Mouse (Mus musculus) ovary, postnatal 10 days (tissue): ENCODE measurements at regions not wholly inside any gene's neighbourhood (a gene's known extent, or its start where the extent isn't known, plus 50 kb on each side); places are given as distances from the start of the nearest gene placed in this dataset.

Experiments used
- DNase-seq: peaks from one replicate; pipeline ENCODE4 v3.0.0; 2022; ENCODE audit warnings: low spot score

DNA sequence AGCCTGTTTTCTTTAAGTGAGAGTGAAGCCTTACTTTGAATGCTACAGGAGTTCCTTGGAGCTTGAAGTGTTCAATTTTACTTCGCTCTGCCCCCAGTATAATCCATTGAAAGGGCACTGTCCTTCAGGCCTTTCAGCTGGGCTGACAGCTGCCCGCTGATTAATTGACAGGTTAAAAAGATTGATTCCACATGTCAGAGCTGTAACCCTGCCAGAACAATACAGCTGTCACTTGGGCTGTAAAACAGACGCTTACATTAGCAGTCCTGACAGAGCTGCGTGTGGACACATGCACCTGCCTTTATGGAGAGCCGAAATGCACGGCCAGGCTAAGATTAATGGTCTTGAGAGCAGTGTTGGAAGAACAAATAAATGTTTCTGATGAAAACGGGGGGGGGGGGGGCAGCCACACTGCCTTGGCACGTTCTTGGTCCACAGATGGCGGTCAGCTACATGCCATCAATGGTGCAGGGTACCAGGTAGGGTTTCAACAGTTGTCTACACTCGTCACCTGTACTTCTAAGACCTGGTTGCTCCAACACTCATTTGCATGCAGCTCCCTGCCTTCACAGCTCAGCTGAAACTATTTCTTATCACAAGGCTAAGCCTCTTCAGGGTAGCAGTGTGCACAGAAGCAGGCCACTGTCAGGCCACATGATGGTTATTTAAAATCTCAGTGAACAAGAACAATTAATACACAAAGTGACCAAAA is 407.3 kb downstream of the Gm45692 start:
- no peak for DNase-seq

DNA sequence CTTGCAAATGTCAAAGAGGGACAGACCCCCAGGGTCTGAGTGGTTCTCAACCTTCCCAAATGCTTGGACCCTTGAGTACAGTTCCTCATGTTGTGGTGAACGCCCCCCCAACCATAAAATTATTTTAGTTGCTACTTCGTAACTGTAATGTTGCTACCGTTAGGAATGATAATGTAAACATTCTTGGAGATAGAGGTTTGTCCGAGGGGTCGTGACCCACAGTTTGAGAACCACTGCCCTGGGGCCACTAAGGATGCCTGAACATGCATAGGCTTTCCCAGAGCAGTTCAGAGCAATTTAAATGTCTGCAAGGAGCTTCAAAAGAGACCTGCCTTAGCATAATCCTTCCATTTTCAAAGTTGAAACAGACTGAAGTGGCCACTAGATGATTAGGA is 407.8 kb downstream of the Gm45692 start:
- DNase-seq: no peak

DNA sequence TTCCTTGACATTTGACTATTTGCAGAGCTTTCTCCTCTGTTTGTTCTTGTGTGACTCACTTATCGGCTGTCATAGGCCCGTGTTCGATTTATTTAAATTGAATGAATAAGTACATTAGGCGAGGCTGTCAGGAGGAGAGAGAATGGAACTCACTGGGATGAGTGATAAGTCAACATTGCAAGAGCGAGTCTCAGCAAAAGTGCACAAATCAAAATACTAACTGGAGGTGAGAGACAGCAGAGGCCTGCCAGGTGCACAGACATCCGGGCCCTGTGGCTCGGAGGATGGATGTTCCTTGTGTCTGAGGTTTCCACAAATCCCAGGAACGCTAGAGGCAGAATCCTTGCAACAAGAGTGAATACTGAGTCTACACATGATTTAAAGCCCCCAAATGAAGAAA is 410.6 kb downstream of the Gm45692 start:
- DNase-seq: no peak

DNA sequence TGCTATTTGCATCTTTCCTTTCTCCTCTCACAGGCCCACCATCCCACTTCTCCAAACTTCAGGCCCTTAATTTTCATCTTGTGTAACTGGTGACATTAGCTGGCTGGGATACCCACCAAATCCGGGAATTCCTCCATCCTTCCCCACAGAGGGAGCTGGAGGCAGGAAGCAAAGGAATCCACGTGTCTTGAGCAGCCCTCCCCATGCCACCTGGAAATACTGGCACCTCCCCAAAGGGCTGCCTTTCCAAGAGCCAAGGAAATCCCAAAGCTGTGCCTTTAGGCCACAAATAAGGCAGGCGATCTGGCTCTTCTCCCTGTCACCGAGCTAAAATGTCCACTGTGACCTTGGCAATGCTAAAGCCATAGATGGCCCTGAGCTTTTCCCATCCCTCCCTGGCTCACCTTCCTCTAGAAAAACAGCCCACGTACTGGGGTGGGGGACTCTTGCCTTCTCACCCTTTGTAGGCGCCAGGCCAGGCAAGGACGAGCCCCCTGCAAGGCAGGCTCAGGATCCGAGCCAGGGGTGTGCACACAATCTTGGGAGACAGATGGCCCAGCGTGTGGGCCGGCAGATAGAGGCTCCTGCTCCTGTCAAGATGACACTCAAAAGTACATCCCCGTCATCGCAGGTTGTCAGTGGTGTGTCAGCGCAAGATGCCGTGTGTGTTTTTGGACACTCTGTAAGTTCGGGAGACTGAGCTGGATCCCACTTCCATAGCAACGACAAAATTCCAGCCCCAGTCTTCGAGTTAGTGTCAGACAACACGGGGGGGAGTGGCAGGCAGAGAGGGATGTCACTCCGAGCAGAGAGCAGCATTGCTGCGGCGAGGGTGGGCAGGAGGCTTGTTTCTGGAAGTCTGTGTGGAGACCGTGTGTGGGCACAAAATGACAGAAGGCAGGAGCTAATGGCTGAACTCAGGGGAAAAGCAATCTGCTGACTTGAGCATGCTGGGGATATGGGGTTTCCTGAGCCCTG is 414.4 kb downstream of the Gm45692 start:
- no peak for DNase-seq

DNA sequence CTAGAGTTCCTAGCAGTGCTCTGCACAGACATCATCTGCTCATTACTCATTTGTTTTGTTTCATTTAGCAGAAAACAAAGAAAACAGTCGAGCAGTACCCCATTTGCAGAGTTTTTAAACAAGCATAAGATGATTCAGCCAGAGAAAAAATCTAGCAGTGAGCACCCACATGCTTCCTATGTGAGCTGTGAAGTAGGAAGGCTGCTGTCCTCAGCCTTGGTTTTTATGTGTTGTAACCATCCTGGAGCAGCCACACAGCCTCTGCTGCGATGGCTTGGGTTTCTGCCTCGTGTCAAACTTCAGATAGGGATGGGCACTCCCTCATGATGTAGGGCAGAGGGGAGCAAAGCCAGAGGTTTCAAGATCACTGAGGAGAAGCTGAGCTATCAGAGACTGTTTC is 416.5 kb downstream of the Gm45692 start:
- no peak for DNase-seq

DNA sequence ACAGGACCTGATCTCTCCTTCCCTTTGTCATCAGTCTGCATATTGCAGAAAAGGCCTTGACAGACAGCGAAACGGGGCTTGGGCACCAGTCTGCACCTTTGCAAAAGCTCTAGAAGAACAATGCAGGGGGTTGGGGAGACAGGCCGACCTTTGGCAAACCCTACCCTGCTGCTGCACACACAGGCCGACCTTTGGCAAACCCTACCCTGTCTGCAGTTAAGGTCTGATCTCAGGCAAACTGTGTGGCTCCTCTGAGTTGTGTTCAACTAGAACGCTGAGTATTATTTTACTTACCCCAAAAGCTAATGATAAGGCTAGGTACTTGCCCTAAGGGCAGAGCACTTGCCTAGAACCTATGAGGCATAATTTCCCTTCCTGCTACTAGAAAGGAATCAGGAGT is 423.4 kb upstream of the Zfp703 start:
- DNase-seq: no peak

DNA sequence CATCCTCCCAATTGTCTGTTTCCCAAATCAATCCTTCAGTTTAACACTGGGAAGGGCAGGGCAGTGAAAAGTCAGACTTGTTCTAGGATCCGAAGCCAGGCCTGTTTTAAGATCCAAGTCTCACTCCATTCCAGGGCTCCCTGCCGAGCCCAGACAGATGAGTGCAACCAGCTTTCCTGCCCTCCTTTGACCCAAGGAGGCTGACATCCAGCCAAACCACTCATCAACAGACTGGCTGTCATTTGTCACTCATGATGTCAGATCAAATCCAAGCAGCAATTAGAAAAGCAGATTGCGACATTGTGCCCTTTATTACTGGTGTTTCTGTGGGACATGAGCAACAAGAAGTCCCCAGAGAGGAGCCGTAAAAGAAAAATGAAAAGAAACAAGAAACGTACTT is 417.9 kb upstream of the Zfp703 start:
- DNase-seq: no peak

DNA sequence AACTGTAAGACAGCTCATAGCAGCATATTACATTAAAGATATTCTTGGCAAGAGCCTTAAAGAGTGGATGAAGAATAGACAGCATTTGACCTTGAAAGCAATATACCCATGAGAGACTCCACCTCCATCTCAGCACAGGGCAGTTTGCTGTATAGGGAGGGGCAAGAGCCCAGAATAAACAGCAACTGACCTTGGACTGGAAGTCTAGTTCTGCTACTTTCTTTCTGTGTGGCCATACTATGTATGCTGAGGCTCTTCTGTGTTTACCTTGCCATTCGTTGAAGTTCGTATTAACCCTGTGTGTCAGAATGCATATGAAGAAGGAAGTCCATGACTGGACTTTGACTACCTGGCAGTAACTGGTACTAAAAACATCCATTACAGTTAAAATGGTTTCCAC is 414.0 kb upstream of the Zfp703 start:
- DNase-seq: no peak

DNA sequence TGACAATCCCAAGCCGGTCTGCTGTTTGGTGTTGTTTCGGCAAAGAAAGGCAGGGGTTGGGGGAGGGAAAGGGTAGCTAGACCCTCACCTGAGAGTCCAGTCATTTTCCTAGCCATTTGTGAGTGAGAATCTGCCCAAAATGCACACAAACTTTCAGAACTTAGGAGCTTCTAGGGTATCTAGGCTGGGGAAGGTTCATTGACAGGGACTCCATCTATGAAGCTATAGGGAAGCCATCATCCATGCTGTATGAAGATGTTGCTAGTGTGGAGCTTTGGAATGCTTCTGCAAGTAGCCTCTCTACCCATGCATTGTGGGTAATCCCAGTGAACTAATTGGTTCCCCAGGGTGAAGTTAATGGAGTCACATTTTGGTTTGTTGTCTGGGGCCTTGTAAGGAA is 412.9 kb upstream of the Zfp703 start:
- DNase-seq: no peak

DNA sequence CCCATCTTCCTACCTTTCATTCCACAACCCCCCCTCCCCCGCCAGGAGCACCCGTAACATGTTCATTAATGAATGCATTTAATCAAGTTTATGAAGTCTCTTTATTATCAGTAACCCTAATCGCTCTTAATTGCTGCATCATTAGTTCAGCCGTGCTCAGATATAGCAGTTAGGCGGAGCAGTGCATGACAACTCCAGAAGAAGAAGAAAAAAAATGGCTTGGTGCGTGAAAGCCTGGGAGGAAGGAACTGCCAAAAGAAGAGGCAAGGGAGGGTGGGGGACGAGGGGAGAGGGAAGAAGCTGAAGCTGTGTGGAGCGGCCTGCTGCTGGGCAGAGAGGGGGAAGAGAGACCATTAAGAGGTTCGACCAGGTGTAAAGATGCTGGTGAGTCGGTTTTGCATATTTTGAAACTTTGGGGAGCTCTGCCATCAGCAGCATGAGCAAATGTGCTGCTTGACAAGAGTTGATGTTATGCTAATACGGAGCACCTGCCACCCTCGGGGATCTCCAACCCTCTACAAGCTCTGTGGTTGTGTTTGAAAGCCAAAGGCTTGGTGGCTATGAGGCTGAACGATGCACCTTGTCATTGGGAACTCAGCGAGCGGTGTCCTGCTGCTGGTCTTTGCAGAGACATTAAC is 408.6 kb upstream of the Zfp703 start:
- DNase-seq: no peak

DNA sequence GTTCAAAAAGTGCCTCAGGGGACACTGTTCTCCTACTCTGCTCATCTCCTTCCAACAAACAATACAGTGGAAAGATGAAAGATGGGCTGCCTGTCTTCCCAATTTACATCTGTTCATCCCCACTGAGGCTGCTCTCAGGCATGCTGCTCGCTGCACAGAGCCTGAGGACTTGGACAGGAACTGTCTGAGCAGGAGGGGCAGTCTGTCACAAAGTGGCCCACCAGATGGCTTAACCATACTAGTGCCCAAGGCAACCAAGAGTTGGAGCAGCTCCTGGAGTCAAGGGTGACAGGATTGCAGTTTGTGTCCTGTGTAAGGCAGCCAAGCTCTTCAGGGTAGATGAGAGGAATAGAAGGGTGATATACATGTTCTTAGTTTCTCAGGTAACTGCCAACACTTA is 388.3 kb upstream of the Zfp703 start:
- DNase-seq: no peak

DNA sequence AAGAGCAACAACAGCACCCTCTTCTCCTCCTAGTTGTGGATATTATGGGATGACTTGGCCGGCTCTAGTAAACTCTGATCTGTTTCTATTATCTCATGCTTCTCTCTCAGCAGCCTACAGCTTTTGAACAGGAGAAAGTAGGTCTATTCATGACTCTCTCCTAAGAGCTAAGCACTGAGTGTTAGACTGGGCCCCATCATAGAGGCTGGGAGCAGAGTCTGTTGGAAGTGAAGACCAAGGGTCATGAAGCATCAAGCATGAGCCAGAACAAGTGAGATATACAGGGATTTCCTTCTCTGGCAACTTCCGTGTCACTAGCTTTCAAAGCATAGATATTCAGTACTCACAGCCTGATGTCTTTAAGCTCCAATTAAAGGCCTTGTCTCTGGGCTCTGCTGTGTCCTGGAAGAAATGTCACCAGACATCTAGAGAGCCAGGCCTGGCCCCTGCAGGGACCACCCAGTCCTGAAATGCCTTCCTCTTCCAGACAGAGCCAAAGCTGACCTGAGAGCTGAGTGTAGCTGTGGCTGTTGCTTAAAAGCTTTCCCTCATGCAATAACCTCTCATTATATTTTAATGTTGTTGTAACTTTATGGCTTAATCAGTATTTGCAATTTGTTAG is 386.4 kb upstream of the Zfp703 start:
- no peak for DNase-seq

DNA sequence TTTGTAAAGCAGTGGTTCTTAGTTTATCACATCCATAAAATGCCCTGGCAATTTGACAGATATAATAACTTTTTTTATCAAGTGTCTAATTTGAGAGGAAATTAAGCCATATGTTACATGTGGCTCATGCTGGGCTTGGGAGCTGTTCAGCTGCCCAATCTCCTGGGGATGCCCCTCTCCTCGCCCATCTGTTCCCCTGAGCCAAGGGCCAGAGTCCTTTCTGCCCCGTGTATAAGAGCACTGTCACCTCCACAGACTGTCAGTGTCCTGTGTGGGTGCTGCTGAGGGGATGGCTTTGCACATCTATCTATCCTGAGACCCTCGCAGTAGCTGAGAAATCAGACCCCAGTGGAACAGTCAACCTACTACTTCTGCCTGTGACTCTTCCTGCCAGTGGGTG is 385.9 kb upstream of the Zfp703 start:
- no peak for DNase-seq

DNA sequence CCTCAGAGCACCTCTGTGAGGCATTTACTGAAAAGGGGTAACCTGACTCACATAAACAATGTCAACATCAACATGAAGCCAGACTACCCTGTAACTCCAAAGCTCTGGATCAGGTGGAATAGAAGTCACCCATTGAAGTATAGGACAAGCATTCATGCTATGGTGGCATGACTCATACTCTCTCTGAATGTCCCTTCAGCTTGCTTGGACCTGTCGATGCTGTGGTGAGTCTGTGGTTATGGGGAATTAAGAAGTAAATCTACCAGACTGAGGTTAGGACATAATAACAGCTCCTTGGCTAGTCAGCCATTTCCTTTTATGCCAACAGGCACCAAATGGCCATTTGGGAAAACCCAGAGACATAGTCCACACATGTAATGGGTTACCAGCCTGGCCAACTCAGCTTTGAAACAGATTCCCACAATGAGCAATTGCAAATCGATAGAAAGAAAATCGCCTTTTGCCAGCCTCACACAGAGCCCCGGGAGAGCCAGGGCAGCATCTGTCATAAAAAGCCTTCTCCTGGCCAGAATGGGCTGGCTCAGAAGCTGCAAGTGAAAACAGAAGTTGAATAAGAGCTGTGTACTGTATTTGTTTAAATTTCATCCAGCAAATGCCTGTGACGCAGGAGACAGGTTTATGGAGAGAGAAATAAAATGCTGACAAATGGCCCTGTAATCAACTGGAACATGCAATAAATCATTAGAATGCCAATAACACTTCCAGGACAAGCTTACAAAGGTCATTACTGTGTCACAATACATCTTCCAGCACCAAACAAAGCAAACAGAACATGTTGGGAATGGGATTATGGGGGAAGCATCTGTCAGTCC is 383.4 kb upstream of the Zfp703 start:
- no peak for DNase-seq

DNA sequence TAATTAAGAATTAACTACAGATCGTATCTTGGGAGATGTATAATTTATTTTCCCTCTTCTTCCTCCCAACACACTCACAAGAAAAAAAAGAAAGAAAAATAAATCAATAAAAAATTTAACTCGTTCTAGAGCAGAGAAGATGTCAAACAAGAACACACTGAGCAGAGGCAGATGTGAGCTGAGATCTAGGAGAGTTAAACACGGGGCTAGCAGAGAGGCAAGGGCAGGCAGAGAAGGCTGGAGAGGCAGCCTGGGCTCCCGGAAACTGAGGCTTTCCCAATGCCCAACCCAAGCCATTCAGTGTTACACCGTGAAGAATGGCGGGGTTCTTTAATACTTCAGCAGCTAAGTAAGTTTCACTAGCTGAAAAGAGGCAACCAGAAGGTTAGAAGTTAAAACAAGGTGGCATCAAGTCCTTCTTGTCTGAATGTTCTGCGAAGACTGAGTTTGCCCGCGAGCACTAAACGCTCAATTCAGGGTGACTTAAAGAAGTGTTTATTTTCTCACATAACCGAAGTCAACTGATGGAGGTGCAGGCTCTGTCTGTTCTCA is 382.7 kb upstream of the Zfp703 start:
- no peak for DNase-seq

DNA sequence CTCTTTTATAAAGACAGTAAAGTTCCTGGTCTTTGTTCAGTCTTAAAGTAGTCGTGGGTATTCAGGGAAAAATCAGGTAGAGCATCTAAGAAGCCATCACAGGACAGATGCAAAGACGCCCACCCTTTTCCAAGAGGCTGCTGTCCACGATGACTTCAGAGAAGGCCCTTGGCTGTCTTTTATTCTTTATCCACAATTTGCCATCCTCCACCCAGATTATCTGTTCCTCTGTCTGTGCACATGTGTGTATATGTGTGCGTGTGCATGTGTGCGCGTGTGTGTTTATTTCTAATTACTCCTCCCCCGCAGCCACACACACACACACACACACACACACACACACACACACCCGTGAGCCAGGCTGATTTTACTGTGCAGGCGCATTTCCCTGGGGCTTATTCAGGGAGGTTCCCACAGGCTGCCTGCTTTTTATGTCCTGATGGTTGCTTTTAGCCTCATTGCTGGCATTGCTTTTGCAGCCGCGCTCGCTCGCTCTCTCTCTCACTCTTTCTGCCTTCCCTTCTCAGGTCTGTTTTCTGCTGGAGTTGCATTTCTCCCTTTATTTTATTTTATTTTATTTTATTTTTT is 381.6 kb upstream of the Zfp703 start:
- no peak for DNase-seq

DNA sequence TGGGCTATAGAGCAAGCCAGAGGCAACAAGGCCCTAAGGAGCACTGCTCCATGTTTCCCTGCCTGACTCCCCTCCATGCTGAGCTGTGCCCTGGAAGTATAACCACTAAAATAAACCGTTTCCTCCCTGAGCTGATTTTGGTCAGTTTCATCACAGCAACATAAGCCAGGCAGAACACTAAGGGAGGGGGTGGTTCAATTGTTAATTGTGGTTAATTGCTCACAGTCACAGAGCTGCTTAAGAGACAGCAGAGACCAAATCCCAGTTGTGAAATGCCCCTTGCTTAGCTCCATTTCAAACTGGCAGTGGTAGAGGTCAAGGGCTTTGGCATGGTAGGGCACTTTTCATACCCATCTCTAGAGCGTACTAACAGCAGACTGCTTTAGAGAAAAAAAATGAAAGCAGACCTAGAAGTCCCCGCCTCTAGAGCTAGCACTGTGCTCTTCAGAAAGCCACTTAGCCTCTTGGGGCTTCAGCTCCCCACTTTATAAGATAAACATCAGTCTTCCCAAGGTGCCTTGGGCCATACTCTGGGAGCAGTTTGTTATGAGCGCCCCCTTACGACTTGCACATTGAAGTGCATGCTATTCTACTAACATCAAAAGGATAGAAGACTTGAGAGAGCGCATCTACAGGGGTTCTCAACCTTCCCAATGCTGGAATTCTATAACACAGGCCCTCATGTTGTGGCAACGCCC is 380.3 kb upstream of the Zfp703 start:
- no peak for DNase-seq

DNA sequence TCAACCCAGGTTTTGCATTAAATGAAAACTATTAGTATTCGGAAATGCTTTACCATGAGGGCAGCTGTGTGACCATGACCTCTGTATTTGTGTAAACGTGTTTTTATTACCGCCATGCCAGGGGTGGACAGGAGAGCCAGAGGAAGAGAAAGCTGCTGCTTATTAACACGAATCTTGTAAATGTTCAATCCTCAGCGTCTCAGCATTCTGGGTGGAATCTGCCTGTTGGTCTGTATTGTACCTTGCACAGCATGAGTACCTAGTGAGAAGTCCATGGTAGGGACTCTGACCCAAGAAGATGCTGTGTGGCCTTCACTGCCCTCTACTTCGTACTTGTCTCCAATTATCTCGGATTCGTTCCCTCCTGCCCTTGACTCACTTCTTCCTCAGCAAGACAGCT is 378.6 kb upstream of the Zfp703 start:
- DNase-seq: no peak

DNA sequence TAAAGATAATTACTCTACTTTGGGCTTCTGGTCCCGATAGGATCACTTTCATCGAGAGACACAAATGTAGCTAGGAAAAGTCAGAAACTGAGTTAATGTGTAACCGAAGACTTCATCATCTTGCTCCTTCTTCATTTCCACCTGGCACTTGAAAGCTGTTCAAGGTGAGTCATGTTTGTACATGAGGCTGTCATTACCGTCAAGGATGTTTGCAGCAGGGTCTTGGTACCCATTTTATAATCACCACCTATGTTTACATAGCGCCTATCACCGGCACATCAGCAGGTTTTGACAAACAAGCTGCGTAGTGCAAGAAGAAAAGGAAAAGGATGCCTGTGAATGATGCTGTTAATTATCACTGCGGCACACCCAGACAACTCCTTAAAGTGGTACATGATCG is 377.0 kb upstream of the Zfp703 start:
- no peak for DNase-seq

DNA sequence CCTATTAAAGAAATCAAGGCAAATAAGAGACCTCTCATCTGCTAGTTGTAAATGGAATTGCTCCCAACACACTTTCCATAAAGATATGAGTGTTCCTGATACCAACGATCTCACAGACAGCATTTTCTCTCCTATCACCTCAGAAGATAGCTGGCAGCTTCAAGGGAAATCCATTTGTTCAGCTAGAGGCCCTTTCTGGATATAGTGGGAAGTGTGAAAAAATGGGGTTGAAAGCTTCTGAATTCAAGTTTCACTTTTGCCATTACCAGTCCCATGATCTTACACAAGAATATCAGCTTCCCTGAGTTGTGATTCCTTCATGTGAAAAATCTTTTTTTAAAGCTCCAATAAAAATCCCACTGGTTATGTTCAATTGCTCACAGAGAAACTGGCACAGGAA is 369.1 kb upstream of the Zfp703 start:
- DNase-seq: no peak
